Mouse (Mus musculus) erythroblast, embryonic 14.5 days (primary cell): ENCODE data around the gene Rab3c.

Experiments used
- GATA1 ChIP-seq: IDR thresholded peaks from 2 replicates; pipeline ENCODE4 v1.6.1; 2012; ENCODE audit warnings: low read length, inconsistent platforms, mixed read lengths
- TAL1 ChIP-seq: IDR thresholded peaks from 3 replicates; pipeline ENCODE4 v1.6.1; 2012; ENCODE audit warnings: low read length, inconsistent platforms, mixed read lengths

DNA sequence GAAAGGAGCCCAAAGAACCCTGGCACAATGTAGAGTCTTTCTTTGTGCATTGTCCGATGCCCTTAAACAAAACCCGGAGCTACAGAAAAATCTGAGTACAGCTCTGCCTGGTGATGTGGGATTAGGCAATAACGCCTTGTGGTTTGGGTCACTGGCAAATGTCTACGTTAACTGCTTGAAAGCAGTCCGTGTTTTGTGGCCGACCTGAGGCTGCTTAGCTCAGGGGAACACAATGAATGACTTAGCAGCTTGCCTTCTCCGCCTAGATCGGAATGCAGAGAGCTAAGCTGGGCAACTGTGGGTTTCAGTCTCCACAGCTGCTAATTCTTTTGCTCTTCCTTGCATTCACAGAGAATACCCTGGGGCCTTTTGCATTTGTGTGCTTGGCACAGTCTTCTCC lies 226.3 kb downstream of the Rab3c start:
- TF ChIP-seq GATA1 (no peak), TAL1 (no peak)
